Mouse (Mus musculus) heart, embryonic 13.5 days (tissue): Measurements from ENCODE around the gene Gm20521. TPM values are rescaled to one million over a fixed set of nuclear protein-coding genes. Genes with fewer than 3 reads are reported as not detected.

Source experiments
- polyA plus RNA-seq: library from polyadenylated mRNA; unstranded; fragments of >200 nt; fragmentation: Nextera tagmentation; extraction: Ambion mirVana; gene quantifications from 2 replicates; pipeline ENCODE4 v1.2.1, GENCODE M21; 2015

The Gm20521 gene
- polyA plus RNA-seq, 1 experiment from 2014 or later: not detected

Other genes starting within 250 kb of the Gm20521 start
- not detected in 2 replicates for gene Gm17606, start 242.5 kb upstream of the Gm20521 start, polyA plus RNA-seq
- 1.7 and 2.1 TPM in 2 replicates for gene Cdh24, start 242.1 kb upstream of the Gm20521 start, polyA plus RNA-seq
- 48.1 and 49.2 TPM in 2 replicates for gene 1700123O20Rik, start 197.2 kb upstream of the Gm20521 start, polyA plus RNA-seq
- gene Acin1, start 196.5 kb upstream of the Gm20521 start, polyA plus RNA-seq: 81.2 and 85.3 TPM in 2 replicates
- 0.16 and 0.18 TPM in 2 replicates for gene Gm29776, start 184.6 kb upstream of the Gm20521 start, polyA plus RNA-seq
- gene Cebpe, start 171.3 kb upstream of the Gm20521 start, polyA plus RNA-seq: 0.11 TPM in 1 of 2 replicates, not detected in the other
- 3.4 and 4.0 TPM in 2 replicates for gene Slc7a8, start 101.5 kb upstream of the Gm20521 start, polyA plus RNA-seq
- gene Rnf212b, start 69.3 kb upstream of the Gm20521 start, polyA plus RNA-seq: not detected in 2 replicates
- gene Homez, start 12.5 kb upstream of the Gm20521 start, polyA plus RNA-seq: 5.3 and 8.0 TPM in 2 replicates
- gene Ppp1r3e, start 5.9 kb upstream of the Gm20521 start, polyA plus RNA-seq: 1.1 and 1.7 TPM in 2 replicates
- 2.5 and 2.6 TPM in 2 replicates for gene Bcl2l2, start 64 bp upstream of the Gm20521 start, polyA plus RNA-seq
- 72.3 and 74.0 TPM in 2 replicates for gene Pabpn1, start 9.1 kb downstream of the Gm20521 start, polyA plus RNA-seq
- 33.9 and 37.4 TPM in 2 replicates for gene Slc22a17, start 29.7 kb downstream of the Gm20521 start, polyA plus RNA-seq
- 13.3 and 13.9 TPM in 2 replicates for gene Efs, start 42.7 kb downstream of the Gm20521 start, polyA plus RNA-seq
- gene Il25, start 49.3 kb downstream of the Gm20521 start, polyA plus RNA-seq: not detected in 2 replicates
- gene Cmtm5, start 52.8 kb downstream of the Gm20521 start, polyA plus RNA-seq: 0.49 and 0.98 TPM in 2 replicates
- gene Myh6, start 83.5 kb downstream of the Gm20521 start, polyA plus RNA-seq: 1,796 and 1,858 TPM in 2 replicates
- gene Gm17428, start 93.5 kb downstream of the Gm20521 start, polyA plus RNA-seq: not detected in 2 replicates
- gene Myh7, start 111.2 kb downstream of the Gm20521 start, polyA plus RNA-seq: 3,662 and 3,747 TPM in 2 replicates
- gene Ngdn, start 132.0 kb downstream of the Gm20521 start, polyA plus RNA-seq: 56.8 and 58.2 TPM in 2 replicates
- 3.0 and 3.2 TPM in 2 replicates for gene Zfhx2, start 208.9 kb downstream of the Gm20521 start, polyA plus RNA-seq
- gene Thtpa, start 211.3 kb downstream of the Gm20521 start, polyA plus RNA-seq: 13.8 and 15.9 TPM in 2 replicates
- gene Ap1g2, start 223.2 kb downstream of the Gm20521 start, polyA plus RNA-seq: 7.4 and 7.9 TPM in 2 replicates
- gene Jph4, start 233.5 kb downstream of the Gm20521 start, polyA plus RNA-seq: 0.31 and 0.32 TPM in 2 replicates